Mouse (Mus musculus): ENCODE measurements at regions not wholly inside any gene's neighbourhood (a gene's known extent, or its start where the extent isn't known, plus 50 kb on each side); places are given as distances from the start of the nearest gene placed in this dataset.
"Not testable (repeated sequence)": the region's sequence is repeated elsewhere in the genome, so short reads cannot be mapped to it uniquely, and the experiment has no call there.

- peak; percentile 3 to 9 for DNase-seq
These were observed 72.8 kb upstream of the Ugt8a start for GRCm38 (mm10) chr3:126011269-126011668.

GRCm38 (mm10) chr3:126016166-126016565 is 77.7 kb upstream of the Ugt8a start:
- DNase-seq = no peak

GRCm38 (mm10) chr3:126044327-126044726 is 105.9 kb upstream of the Ugt8a start:
- no peak for DNase-seq

GRCm38 (mm10) chr3:126044861-126045260 is 106.4 kb upstream of the Ugt8a start:
- DNase-seq = no peak

- DNase-seq = no peak
These were observed 107.8 kb upstream of the Ugt8a start for GRCm38 (mm10) chr3:126045992-126046786.

GRCm38 (mm10) chr3:126058585-126058984 is 120.2 kb upstream of the Ugt8a start:
- DNase-seq = no peak

GRCm38 (mm10) chr3:126105086-126105485 is 166.7 kb upstream of the Ugt8a start:
- no peak for DNase-seq

- no peak for DNase-seq
These were observed 171.0 kb upstream of the Ugt8a start for GRCm38 (mm10) chr3:126109371-126109770.

- no peak for DNase-seq
These were observed 179.4 kb upstream of the Ugt8a start for GRCm38 (mm10) chr3:126117849-126118248.

GRCm38 (mm10) chr3:126122323-126123259 is 184.2 kb upstream of the Ugt8a start:
- DNase-seq = no peak

- DNase-seq = no peak
These were observed 196.9 kb upstream of the Arsj start for GRCm38 (mm10) chr3:126166542-126166941.

- no peak for DNase-seq
These were observed 154.5 kb upstream of the Arsj start for GRCm38 (mm10) chr3:126209024-126209423.

GRCm38 (mm10) chr3:126210226-126210625 is 153.3 kb upstream of the Arsj start:
- no peak for DNase-seq

GRCm38 (mm10) chr3:126227575-126227974 is 135.9 kb upstream of the Arsj start:
- DNase-seq = no peak

GRCm38 (mm10) chr3:126245834-126246233 is 117.7 kb upstream of the Arsj start:
- DNase-seq = no peak

- no peak for DNase-seq
These were observed 102.2 kb upstream of the Arsj start for GRCm38 (mm10) chr3:126261270-126261669.

- DNase-seq = not testable (repeated sequence)
These were observed 91.5 kb upstream of the Arsj start for GRCm38 (mm10) chr3:126272027-126272426.

- no peak for DNase-seq
These were observed 89.9 kb upstream of the Arsj start for GRCm38 (mm10) chr3:126273566-126273965.

GRCm38 (mm10) chr3:126276008-126276700 is 87.3 kb upstream of the Arsj start:
- DNase-seq = peak; percentile 22 to 25

GRCm38 (mm10) chr3:126284294-126285090 is 79.0 kb upstream of the Arsj start:
- no peak for DNase-seq

- no peak for DNase-seq
These were observed 71.2 kb upstream of the Arsj start for GRCm38 (mm10) chr3:126292259-126292658.

GRCm38 (mm10) chr3:126292830-126293229 is 70.7 kb upstream of the Arsj start:
- no peak for DNase-seq

Measured in cerebellum, adult 18-20 months (tissue).